Comparison of ENCODE assay signal across 9 mouse cellular contexts in the genomic region with DNA sequence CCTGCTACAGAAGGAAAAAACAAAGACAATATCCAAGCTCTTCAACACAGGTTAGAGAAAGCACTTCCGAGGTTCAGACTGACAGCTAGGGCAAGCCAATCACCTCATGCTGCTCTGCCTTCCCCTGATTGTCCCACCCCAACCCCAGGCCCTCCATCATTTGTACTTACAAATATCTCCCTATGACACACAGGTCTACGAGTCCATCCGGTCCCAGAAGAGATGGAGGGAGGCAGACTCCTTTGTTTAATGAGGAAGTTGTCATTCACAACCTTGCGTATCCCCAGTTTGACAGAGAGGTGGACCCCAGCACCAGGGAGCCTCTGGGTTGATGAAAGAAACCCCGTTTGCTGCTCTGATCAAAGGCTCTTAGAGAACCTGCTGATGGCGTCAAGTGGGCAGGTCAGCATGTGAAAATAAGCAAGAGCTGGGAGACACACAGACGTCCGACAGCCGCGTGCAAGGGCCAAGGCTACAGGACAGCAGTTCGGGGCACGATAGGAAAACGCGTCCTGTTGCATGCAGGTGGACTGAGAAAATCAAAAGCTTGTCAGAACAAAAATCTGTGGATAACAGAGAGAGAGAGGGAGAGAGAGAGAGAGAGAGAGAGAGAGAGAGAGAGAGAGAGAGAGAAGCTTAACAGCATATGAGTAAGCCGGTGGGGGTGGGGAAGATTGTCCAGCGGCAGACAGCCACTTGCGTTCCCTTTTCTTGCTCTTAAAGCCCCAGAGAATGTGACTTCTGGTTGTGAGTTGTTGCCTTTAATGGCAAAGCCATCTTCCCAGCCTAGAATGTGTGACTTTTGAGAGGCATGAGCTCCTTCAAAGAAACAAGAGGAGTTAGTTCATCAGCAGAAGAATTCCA.
DNase-seq lines count a peak whose midpoint lies in the region; ATAC-seq and TF ChIP-seq lines count a peak whose summit lies in the region.
"Had no signal": no experiment of that assay in that cellular context is flagged by ENCODE, and none has a peak within 500 bp of the region (broad histone marks: within the 10 kb centered on the region; RNA-seq: fewer than 3 reads in every experiment).

No protein-coding gene starts in this region.

- no peaks in the 10 kb centered on the region for H3K27me3 ChIP-seq in Patski
- no peaks in the 10 kb centered on the region for H3K27me3 ChIP-seq in heart, embryonic 16.5 days (ENCODE audit: control insufficient read depth, insufficient read depth, low read length)
- H3K27me3 ChIP-seq in lung, embryonic 16.5 days (ENCODE audit: control insufficient read depth, insufficient read depth, low read depth, low read length), result no peaks in the 10 kb centered on the region

- POLR2A ChIA-PET in Patski (lab: Charles Lee), result interaction anchor here (0.6 kb wide), 1 partner anchor 220 kb away, joined by 3 read pairs; no protein-coding TSS in a partner anchor

- ATAC-seq in Patski, result peak; percentile 2
- ATAC-seq in heart, embryonic 16.5 days (replicated peaks; ENCODE audit: extremely low read depth, insufficient read depth, low FRiP score), result no peak
- ATAC-seq in lung, embryonic 16.5 days (ENCODE audit: low read depth), result peak; percentile 1; the same call in 1 of the 2 replicates

- H3K4me2 ChIP-seq in heart, embryonic 16.5 days (ENCODE audit: low read depth, low read length), result peak overlapping the region; percentile 48
- no peak overlapping the region; the same call in 1 of the 2 replicates for H3K4me2 ChIP-seq in lung, embryonic 16.5 days (ENCODE audit: low read depth, low read length)

- TF ChIP-seq CTCF in gastrocnemius, adult 2 months (IDR thresholded peaks at IDR 0.05), result no peak
- TF ChIP-seq CTCF in Patski (IDR thresholded peaks at IDR 0.05), result no peak

- peak overlapping the region; percentile 31; the same call in 1 of the 2 replicates for H3K27ac ChIP-seq in gastrocnemius, adult 2 months
- H3K27ac ChIP-seq in heart, embryonic 16.5 days (ENCODE audit: low read length), result peak overlapping the region; percentile 63
- H3K27ac ChIP-seq in lung, embryonic 16.5 days (ENCODE audit: low read length), result peak overlapping the region; percentile 50; the same call in 1 of the 2 replicates
- H3K27ac ChIP-seq: liver, embryonic 14.5 days had no signal

- no peaks in the 10 kb centered on the region for H3K36me3 ChIP-seq in heart, embryonic 16.5 days (ENCODE audit: control insufficient read depth, insufficient read depth)
- no peaks in the 10 kb centered on the region for H3K36me3 ChIP-seq in lung, embryonic 16.5 days (ENCODE audit: control insufficient read depth, insufficient read depth, low read length)

- peaks cover 19% of the 10 kb centered on the region for H3K4me1 ChIP-seq in heart, embryonic 16.5 days (ENCODE audit: control insufficient read depth, insufficient read depth, low read length)
- peaks cover 19% of the 10 kb centered on the region for H3K4me1 ChIP-seq in lung, embryonic 16.5 days (replicated peaks; ENCODE audit: control insufficient read depth, insufficient read depth, low read length)

- intact Hi-C loops in gastrocnemius, adult 2 months (cut with DNase I), result no loop called here

- peak overlapping the region; percentile 50 for H3K9ac ChIP-seq in heart, embryonic 16.5 days (ENCODE audit: low read length)
- H3K9ac ChIP-seq in lung, embryonic 16.5 days (ENCODE audit: low read length), result no peak overlapping the region
- H3K9ac ChIP-seq: liver, embryonic 14.5 days had no signal

- 22% methylated on average over 17 of the region's 17 CpGs for whole genome bisulfite sequencing in heart, embryonic 16.5 days
- WGBS in lung, embryonic 16.5 days, result 23% methylated on average over 17 of the region's 17 CpGs

- in situ Hi-C loops in Patski (cut with MboI; ENCODE audit: low pct_unique_long_range_greater_than_20kb), result no loop called here

- DNase-seq in gastrocnemius, adult 2 months, result no peak
- no peak for DNase-seq in gastrocnemius, postnatal 4 days (ENCODE audit: low spot score in 2 of 2)
- no peak for DNase-seq in Patski (ENCODE audit: low read depth, low spot score)
- no peak for DNase-seq in layer of hippocampus, postnatal 10 days (ENCODE audit: low spot score in 2 of 2)
- DNase-seq in layer of hippocampus, adult 18-20 months (ENCODE audit: low spot score in 2 of 2), result no peak
- DNase-seq in frontal cortex, postnatal 36 days (ENCODE audit: low spot score in 2 of 2), result no peak

- 0 out of 2 replicates have a peak, but pooled peaks cover 3% of the 10 kb centered on the region for H3K9me3 ChIP-seq in heart, embryonic 16.5 days (replicated peaks; ENCODE audit: control insufficient read depth, low read length)
- H3K9me3 ChIP-seq in lung, embryonic 16.5 days (ENCODE audit: control insufficient read depth, low read length), result no peaks in the 10 kb centered on the region

- peak overlapping the region; percentile 15; the same call in 1 of the 2 replicates for H3K4me3 ChIP-seq in gastrocnemius, adult 2 months
- H3K4me3 ChIP-seq in heart, embryonic 16.5 days (ENCODE audit: low read length), result peak overlapping the region; percentile 17
- no peak overlapping the region for H3K4me3 ChIP-seq in lung, embryonic 16.5 days (ENCODE audit: low read length)

- CTCF ChIA-PET in Patski (lab: Charles Lee), result no interaction called here
